Mouse (Mus musculus) spleen, adult 12 weeks (tissue): ENCODE results near the gene Angpt4.

Experiments used
- DNase-seq: peaks from one replicate; pipeline ENCODE4 v3.0.0; 2022; ENCODE audit warnings: low spot score

Angpt4 gene

GRCm38 (mm10) chr2:151910919-151911500 lies at the start of gene Angpt4:
Angpt4 (plus strand) TSS chr2:151911210.
- no peak for DNase-seq

- no peak for DNase-seq
Observed at GRCm38 (mm10) chr2:151862257-151862810, 48.7 kb upstream of the Angpt4 start.

GRCm38 (mm10) chr2:151864941-151865340 lies 46.1 kb upstream of the Angpt4 start:
- DNase-seq: no peak

- no peak for DNase-seq
Observed at GRCm38 (mm10) chr2:151866487-151866886, 44.5 kb upstream of the Angpt4 start.

DNA sequence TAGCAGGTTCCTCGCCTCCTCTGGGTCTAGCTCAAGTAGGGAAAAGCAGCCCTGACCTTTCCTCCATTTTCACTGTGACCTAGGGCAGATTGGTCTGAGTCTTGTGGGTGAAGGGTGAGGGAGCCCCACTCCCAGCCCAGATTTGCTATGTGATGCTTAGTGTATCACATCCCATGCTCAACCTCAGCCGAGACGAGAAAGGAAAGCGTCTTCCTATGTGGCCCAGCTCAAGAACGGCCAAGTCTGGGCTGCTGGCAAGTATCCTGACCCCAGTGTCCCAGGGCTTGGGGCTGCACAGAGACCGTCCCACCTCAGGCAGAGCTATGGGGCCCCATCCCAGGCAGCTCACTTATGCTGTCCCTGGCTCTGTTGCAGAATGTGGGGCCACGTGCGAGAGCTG lies 42.8 kb upstream of the Angpt4 start:
- DNase-seq: no peak

DNA sequence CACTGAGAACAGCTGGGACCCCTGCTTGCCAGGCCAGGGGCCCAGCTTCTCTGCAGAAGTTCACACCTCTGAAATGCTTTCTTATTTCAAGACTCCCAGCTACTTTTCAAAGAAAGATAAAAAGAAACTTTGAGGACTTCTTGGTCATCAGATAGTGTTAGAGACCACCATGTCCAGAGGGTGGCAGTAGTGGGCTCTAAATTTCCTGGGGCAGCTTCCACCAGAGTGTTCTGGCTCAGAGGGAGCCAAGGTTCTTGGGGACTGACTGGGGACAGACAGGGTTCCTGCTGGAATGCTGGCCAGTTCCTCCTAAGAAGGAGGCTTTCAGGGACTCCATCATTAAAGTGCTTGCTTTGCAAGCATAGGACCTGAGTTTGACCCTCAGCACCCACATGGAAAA lies 36.5 kb upstream of the Angpt4 start:
- DNase-seq: no peak

GRCm38 (mm10) chr2:151876012-151876485 lies 35.0 kb upstream of the Angpt4 start:
- DNase-seq: no peak

DNA sequence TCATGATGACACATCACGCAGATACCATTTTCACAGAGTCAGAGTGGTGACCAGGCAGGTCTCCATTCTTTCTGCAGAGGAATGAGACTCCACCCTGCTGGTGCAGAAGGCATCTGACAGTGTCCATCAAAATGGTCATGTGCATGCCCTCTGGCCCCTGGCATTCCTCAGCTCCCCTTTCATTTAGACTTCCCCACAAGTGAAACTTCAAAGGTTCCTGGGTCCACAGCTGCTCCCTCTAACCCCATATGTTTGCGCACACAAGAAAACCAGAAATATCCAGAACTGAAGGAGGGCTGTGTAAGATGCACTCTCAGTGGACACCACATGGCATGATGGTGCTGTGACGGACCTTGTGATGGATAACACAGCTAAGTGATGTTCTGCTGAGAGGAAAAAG lies 32.4 kb upstream of the Angpt4 start:
- DNase-seq: no peak

DNA sequence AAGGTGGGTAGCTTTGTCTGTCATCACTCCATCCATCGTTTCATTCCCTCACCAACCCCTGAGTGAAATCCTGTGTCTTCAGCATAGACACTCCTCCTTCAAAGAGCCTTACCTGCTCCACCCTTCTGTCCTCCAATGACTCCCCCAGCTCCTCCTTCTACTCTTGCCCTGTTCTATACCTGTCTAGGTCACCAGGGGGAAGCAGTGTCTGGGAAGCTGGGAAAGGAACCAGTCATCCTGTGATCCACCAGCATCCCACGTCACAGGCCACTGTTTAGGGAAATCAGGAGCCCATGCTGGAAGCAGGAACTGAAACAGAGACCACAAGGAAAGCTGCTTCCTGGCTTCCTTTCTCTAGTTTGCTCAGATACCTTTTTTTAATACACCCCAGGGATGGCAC lies 31.2 kb upstream of the Angpt4 start:
- no peak for DNase-seq

DNA sequence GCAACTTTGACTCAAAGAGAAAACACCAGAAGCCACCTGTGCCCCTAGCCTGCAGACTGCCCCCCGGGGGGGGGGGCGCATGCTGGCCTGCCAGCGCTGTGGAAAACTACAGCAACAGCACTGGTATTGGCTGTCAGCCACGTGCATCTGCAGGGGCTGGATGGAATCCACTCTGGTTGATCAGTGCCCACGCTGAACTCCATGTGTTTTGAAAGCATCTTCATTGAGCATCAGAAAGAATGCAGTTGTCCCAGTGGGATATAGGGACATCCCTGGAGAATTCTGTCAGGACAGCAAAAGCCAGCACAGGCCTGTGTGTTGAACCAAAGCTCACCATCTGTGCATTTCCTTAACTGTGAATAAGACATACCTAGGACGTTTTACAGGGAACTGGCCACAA lies 20.0 kb upstream of the Angpt4 start:
- no peak for DNase-seq

DNA sequence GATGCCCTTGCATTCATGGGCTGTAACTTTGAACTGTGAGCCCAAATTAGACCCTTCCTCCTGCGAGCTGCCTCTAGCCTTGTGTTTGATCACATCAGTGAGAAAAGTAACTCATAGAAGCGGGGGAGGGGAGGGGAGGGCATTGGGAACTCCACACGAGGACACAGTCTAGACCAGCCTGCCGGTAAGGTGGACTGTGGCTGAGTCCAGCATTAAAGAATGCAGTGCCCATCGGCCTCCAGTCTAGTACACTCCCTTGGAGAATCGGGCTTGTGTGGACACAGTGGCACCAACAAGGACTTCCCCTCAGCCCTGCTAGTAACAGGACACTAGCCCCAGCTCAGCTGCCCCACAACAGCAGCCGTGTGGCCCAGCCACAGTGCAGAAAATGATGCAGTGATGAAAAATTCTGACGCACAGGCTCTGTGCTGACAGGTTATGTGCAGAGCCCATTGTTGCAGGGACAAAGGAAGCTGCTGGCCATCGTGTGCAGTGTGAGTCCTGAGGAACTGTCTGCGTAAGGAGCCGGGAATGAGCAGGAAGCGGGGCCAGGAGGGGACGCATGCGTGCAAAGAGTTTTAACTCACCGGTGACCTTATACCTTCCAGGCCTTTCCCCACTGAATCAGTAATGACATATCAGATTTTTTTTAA lies 17.8 kb upstream of the Angpt4 start:
- no peak for DNase-seq

- DNase-seq: no peak
Observed at GRCm38 (mm10) chr2:151894209-151894980, 16.6 kb upstream of the Angpt4 start.

DNA sequence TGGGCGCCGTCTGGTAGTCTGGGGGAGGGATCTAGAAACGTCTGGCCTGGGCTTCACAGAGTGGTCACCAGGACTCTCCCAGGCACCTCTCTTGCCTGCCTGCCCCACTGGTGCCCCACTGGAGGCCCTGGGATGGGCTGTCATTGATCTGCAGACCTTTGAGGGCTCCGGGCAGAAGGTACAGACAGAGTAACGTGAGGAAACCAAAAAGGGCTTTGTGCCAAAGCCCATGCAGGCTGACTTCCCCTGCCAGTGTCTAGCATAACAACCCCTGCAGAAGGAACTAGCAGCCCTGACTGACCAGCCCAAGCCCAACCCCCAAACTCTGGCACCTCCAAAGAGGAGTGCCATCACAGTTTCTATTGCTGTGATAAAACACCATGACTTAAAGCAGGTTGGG lies 15.1 kb upstream of the Angpt4 start:
- no peak for DNase-seq

DNA sequence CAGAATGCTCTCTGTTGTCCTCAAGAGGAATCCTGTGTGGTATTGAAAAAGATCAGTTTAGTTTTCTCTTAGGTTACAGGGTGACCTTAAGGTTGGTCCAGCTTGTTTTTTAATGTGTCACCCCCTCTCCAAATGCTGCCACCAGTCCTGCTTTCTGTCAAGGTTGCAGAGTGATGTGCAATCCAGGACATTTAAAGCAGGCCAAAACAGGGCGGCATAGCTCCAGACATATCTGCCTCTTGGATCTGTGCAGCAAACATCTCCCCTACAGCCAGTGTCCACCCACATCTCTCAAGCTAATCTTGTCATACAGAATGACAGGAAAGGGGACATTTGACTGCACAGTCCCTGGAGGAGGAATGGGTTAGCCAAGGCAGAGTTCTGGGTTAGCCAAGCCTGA lies 12.9 kb upstream of the Angpt4 start:
- DNase-seq: no peak

DNA sequence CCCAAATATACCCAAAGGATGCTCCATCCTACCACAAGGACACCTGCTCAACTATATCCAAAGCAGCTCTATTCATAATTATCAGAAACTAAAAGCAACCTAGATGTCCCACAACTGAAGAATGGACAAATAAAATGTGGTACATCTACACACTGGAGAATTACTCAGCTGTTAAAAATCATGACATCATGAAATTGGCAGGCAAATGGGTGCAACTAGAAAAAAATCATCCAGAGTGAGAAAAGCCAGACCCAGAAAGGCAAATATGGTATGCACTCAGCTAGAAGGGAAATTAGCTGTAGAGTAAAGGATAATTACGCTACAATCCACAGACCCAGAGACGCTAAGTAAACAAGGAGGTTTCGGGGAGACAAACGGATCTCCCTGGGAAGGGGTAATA lies 10.2 kb upstream of the Angpt4 start:
- no peak for DNase-seq

- DNase-seq: no peak
Observed at GRCm38 (mm10) chr2:151903267-151903666, 7.7 kb upstream of the Angpt4 start.

DNA sequence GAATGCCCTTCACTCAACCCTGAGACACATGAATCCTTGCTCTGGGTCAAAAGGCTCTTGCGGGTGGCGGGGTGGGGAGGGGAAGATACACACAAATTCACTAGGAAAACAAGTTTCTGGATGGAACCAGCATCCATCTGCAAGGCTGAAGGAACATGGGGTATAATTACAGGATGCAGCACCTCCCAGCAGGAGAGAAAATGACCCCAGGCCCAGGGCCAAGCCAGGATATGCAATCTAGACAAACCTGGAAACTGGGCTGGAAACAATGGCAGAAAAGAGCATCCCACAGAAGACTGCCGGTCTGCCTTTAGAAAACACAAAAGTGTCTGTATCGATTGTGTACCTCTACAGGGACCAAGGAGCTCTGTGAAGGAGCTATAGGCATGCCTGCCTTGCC lies 7.1 kb upstream of the Angpt4 start:
- no peak for DNase-seq

DNA sequence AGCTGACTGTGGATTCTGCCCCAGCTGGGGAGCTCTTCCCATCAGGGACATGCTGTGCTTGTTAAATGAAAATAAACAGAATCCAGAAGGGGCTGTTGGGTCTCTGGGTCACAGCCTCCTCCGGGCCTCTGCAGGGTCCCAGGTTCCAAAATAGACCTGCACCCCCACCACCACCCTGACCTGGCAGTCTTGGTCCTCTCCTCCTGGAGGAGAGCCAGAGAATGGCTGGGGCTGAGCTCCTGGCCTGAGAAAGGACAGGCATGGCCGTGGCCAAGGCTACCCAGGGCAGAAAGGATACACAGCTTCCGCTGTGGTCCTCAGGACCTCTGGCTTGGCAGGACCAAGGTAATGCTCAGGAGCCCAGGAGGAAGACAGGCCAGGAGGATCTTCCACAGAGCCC lies 6.4 kb upstream of the Angpt4 start:
- DNase-seq: no peak

DNA sequence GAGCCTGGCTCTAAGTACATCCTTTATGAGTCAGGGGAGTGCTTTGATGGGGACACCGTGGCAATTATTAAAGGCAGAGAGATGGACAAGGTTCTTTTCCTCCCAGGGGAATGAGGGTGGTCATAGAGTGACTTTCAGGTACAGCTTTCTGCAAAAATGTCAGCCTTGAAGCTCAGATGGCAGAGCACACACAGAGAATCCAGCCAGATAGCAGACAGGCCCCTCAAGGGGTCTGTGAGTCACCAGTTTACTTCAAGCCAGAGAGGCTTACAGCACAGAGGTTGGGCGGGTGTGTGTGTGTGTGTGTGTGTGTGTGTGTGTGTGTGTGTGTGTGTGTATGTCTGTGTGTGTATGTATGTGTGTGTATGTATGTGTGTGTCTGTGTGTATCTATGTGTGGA lies 4.0 kb upstream of the Angpt4 start:
- no peak for DNase-seq

- DNase-seq: no peak
Observed at GRCm38 (mm10) chr2:151909386-151909785, 1.6 kb upstream of the Angpt4 start.

- no peak for DNase-seq
Observed at GRCm38 (mm10) chr2:151910498-151910897, 512 bp upstream of the Angpt4 start.

DNA sequence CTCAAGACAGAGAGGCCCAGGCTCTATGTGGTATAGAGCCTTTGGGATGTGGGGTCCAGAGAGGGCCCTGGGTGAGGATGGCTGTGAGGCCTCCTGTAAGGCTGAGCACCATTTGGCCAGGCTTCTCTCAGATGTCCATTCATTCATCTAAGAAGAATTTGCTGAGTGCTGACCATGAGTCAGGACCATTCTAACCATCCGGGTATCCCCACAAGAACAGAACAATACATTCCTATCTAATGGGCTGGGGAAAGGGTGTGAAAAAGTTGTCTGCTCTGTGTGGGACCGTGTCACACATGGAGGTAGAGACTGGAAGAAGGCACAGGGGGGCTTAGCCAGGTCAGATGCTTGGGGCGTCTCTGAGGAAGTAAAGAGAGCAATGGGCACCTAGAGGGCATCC lies 741 bp downstream of the Angpt4 start:
- no peak for DNase-seq

GRCm38 (mm10) chr2:151914120-151914519 lies 3.1 kb downstream of the Angpt4 start:
- DNase-seq: no peak
